Mouse (Mus musculus) liver, embryonic 16.5 days (tissue): ENCODE results near the gene Tyrobp. TPM values are rescaled to one million over a fixed set of nuclear protein-coding genes. Genes with fewer than 3 reads are reported as not detected.

ENCODE experiments used
- ATAC-seq: fragments of 200-750 bp; cut with Nextera tagmentation; 2 replicates; pipeline ENCODE4 v1.8.0; 2017; ENCODE audit warnings: low read depth, mild to moderate bottlenecking, moderate number of reproducible peaks, moderate library complexity
- H3K27ac ChIP-seq: fragments of 300-500 bp; sonication (generic); 2 replicates; pipeline ENCODE4 v1.5.1; 2014; ENCODE audit warnings: mild to moderate bottlenecking, low read length
- H3K27me3 ChIP-seq: fragments of 300-500 bp; sonication (generic); 2 replicates; pipeline ENCODE4 v1.6.1; 2014; ENCODE audit warnings: low read depth, low read length, mixed read lengths; ENCODE audit not compliant: control insufficient read depth, insufficient read depth
- H3K36me3 ChIP-seq: fragments of 300-500 bp; sonication (generic); 2 replicates; pipeline ENCODE4 v1.6.1; 2014; ENCODE audit warnings: mild to moderate bottlenecking; ENCODE audit not compliant: control insufficient read depth, insufficient read depth
- H3K4me1 ChIP-seq: fragments of 300-500 bp; sonication (generic); 2 replicates; pipeline ENCODE4 v1.6.1; 2014; ENCODE audit warnings: low read depth, low read length, mixed read lengths; ENCODE audit not compliant: control insufficient read depth
- H3K4me2 ChIP-seq: fragments of 300-500 bp; sonication (generic); 2 replicates; pipeline ENCODE4 v1.6.1; 2014; ENCODE audit warnings: low read depth, low read length, mixed read lengths
- H3K4me3 ChIP-seq: fragments of 300-500 bp; sonication (generic); 2 replicates; pipeline ENCODE4 v1.5.1; 2014; ENCODE audit warnings: low read depth, mild to moderate bottlenecking, low read length
- H3K9ac ChIP-seq: fragments of 300-500 bp; sonication (generic); 2 replicates; pipeline ENCODE4 v1.6.1; 2014; ENCODE audit warnings: low read depth, low read length
- H3K9me3 ChIP-seq: fragments of 300-500 bp; sonication (generic); replicated peaks from 2 replicates; pipeline ENCODE4 v1.6.1; 2016; ENCODE audit warnings: low read length; ENCODE audit not compliant: control insufficient read depth
- WGBS: fragments of 180-500 bp; shearing (Covaris S2); extraction: QIAGEN DNeasy Blood & Tissue Kit; methylation state at CpG from one replicate; pipeline ENCODE4 v1.1.7; 2014; ENCODE audit not compliant: insufficient replicate concordance; 5-methylcytosine and 5-hydroxymethylcytosine counted together
- polyA plus RNA-seq: library from polyadenylated mRNA; unstranded; fragments of >200 nt; fragmentation: Nextera tagmentation; extraction: Ambion mirVana; gene quantifications from 2 replicates; pipeline ENCODE4 v1.2.1, GENCODE M21; 2015

Tyrobp gene
- polyA plus RNA-seq, 1 experiment from 2014 or later, result 154 TPM

GRCm38 (mm10) chr7:30453327-30453726, 39.8 kb downstream of the Tyrobp start:
- WGBS, result 15% methylated on average over 25 of the region's 25 CpGs
- no peaks in the 10 kb centered on the region for H3K36me3 ChIP-seq
- H3K9ac ChIP-seq, result no peak overlapping the region
- no peak for ATAC-seq
- no peaks in the 10 kb centered on the region for H3K9me3 ChIP-seq
- peak overlapping the region; percentile 41 for H3K4me2 ChIP-seq
- no peak overlapping the region for H3K4me3 ChIP-seq
- peaks cover 7% of the 10 kb centered on the region for H3K4me1 ChIP-seq
- H3K27ac ChIP-seq, result no peak overlapping the region
- peaks cover 55% of the 10 kb centered on the region for H3K27me3 ChIP-seq

GRCm38 (mm10) chr7:30453766-30454165, 40.2 kb downstream of the Tyrobp start:
- Histone ChIP-seq H3K9me3 (no peaks in the 10 kb centered on the region), H3K27ac (no peak overlapping the region), H3K4me1 (peaks cover 7% of the 10 kb centered on the region), H3K27me3 (peaks cover 59% of the 10 kb centered on the region), H3K4me2 (peak overlapping the region; percentile 41), H3K36me3 (no peaks in the 10 kb centered on the region), H3K4me3 (no peak overlapping the region; the same call in 1 of the 2 replicates), H3K9ac (no peak overlapping the region)
- 2% methylated on average over 25 of the region's 25 CpGs for WGBS
- ATAC-seq, result peak; percentile 68

- Histone ChIP-seq H3K9ac (no peak overlapping the region), H3K4me2 (peak overlapping the region; percentile 41), H3K9me3 (no peaks in the 10 kb centered on the region), H3K27ac (no peak overlapping the region), H3K4me1 (peaks cover 7% of the 10 kb centered on the region), H3K27me3 (peaks cover 59% of the 10 kb centered on the region), H3K36me3 (no peaks in the 10 kb centered on the region), H3K4me3 (no peak overlapping the region)
- 11% methylated on average over 6 of the region's 6 CpGs for WGBS
- no peak for ATAC-seq
Observed at GRCm38 (mm10) chr7:30454259-30454658, 40.7 kb downstream of the Tyrobp start.

- no peaks in the 10 kb centered on the region for H3K9me3 ChIP-seq
- WGBS, result under 1% methylated on average over 9 of the region's 9 CpGs
- no peaks in the 10 kb centered on the region for H3K36me3 ChIP-seq
- H3K4me1 ChIP-seq, result peaks cover 7% of the 10 kb centered on the region
- no peak overlapping the region for H3K4me2 ChIP-seq
- H3K27me3 ChIP-seq, result peaks cover 73% of the 10 kb centered on the region
- H3K27ac ChIP-seq, result no peak overlapping the region
- no peak for ATAC-seq
- H3K9ac ChIP-seq, result no peak overlapping the region
- no peak overlapping the region for H3K4me3 ChIP-seq
Observed at GRCm38 (mm10) chr7:30456487-30456886, 42.9 kb downstream of the Tyrobp start.

GRCm38 (mm10) chr7:30456911-30457628, 43.5 kb downstream of the Tyrobp start:
- peaks cover 7% of the 10 kb centered on the region for H3K4me1 ChIP-seq
- H3K9ac ChIP-seq, result no peak overlapping the region
- no peak overlapping the region for H3K27ac ChIP-seq
- no peaks in the 10 kb centered on the region for H3K9me3 ChIP-seq
- 1% methylated on average over 31 of the region's 31 CpGs for WGBS
- H3K4me3 ChIP-seq, result no peak overlapping the region
- no peak overlapping the region for H3K4me2 ChIP-seq
- ATAC-seq, result no peak
- H3K27me3 ChIP-seq, result peaks cover 73% of the 10 kb centered on the region
- H3K36me3 ChIP-seq, result no peaks in the 10 kb centered on the region

GRCm38 (mm10) chr7:30457629-30458330, 44.2 kb downstream of the Tyrobp start, which contains the start of the genes Kirrel2 and Nphs1:
Kirrel2 (minus strand) TSS chr7:30457690.
Nphs1 (plus strand) TSS chr7:30458315.
- Histone ChIP-seq H3K27ac (no peak within 1 kb of the TSS), H3K9ac (no peak within 1 kb of the TSS), H3K9me3 (no peaks in the 10 kb centered on the region), H3K4me3 (no peak within 1 kb of the TSS), H3K27me3 (peaks cover 69% of the 10 kb centered on the region), H3K4me2 (no peak within 1 kb of the TSS), H3K4me1 (peaks cover 7% of the 10 kb centered on the region), H3K36me3 (no peaks in the 10 kb centered on the region)
- 4% methylated on average over 16 of the region's 16 CpGs for WGBS
- ATAC-seq, result no peak

- ATAC-seq, result no peak
- Histone ChIP-seq H3K4me3 (no peak overlapping the region), H3K4me2 (no peak overlapping the region), H3K9ac (no peak overlapping the region), H3K36me3 (no peaks in the 10 kb centered on the region), H3K4me1 (no peaks in the 10 kb centered on the region), H3K27me3 (peaks cover 58% of the 10 kb centered on the region), H3K9me3 (no peaks in the 10 kb centered on the region), H3K27ac (no peak overlapping the region)
- 27% methylated on average over 6 of the region's 6 CpGs for WGBS
Observed at GRCm38 (mm10) chr7:30459484-30459883, 45.9 kb downstream of the Tyrobp start.

GRCm38 (mm10) chr7:30463568-30463967, 50.0 kb downstream of the Tyrobp start:
- Histone ChIP-seq H3K9me3 (no peaks in the 10 kb centered on the region), H3K9ac (no peak overlapping the region), H3K4me1 (no peaks in the 10 kb centered on the region), H3K36me3 (no peaks in the 10 kb centered on the region), H3K4me2 (no peak overlapping the region), H3K27me3 (peaks cover 52% of the 10 kb centered on the region), H3K4me3 (no peak overlapping the region), H3K27ac (no peak overlapping the region)
- ATAC-seq, result no peak
- 31% methylated on average over 7 of the region's 7 CpGs for WGBS

- H3K4me3 ChIP-seq, result no peak overlapping the region
- no peak for ATAC-seq
- no peak overlapping the region for H3K4me2 ChIP-seq
- no peaks in the 10 kb centered on the region for H3K36me3 ChIP-seq
- peaks cover 51% of the 10 kb centered on the region for H3K27me3 ChIP-seq
- H3K27ac ChIP-seq, result no peak overlapping the region
- H3K9me3 ChIP-seq, result no peaks in the 10 kb centered on the region
- H3K9ac ChIP-seq, result no peak overlapping the region
- 18% methylated on average over 4 of the region's 4 CpGs for WGBS
- H3K4me1 ChIP-seq, result no peaks in the 10 kb centered on the region
Observed at GRCm38 (mm10) chr7:30463996-30464395, 50.4 kb downstream of the Tyrobp start.
